Mouse (Mus musculus) stomach, embryonic 15.5 days (tissue): ENCODE measurements around the gene Vps16. TPM values are rescaled to one million over a fixed set of nuclear protein-coding genes. Genes with fewer than 3 reads are reported as not detected.

Experiments
- ATAC-seq: fragments of 200-750 bp; cut with Nextera tagmentation; 2 replicates; pipeline ENCODE4 v1.8.0; 2017; ENCODE audit warnings: low read depth, moderate number of reproducible peaks, moderate TSS enrichment; ENCODE audit not compliant: insufficient read depth, low FRiP score
- H3K27ac ChIP-seq: fragments of 300-500 bp; sonication (generic); 2 replicates; pipeline ENCODE4 v1.5.1; 2015; ENCODE audit warnings: mild to moderate bottlenecking, inconsistent platforms
- H3K27me3 ChIP-seq: fragments of 300-500 bp; sonication (generic); replicated peaks from 2 replicates; pipeline ENCODE4 v1.6.1; 2015; ENCODE audit warnings: inconsistent platforms
- H3K36me3 ChIP-seq: fragments of 300-500 bp; sonication (generic); 2 replicates; pipeline ENCODE4 v1.6.1; 2015; ENCODE audit warnings: inconsistent platforms
- H3K4me1 ChIP-seq: fragments of 300-500 bp; sonication (generic); 2 replicates; pipeline ENCODE4 v1.6.1; 2015; ENCODE audit warnings: inconsistent platforms
- H3K4me2 ChIP-seq: fragments of 300-500 bp; sonication (generic); 2 replicates; pipeline ENCODE4 v1.6.1; 2015; ENCODE audit warnings: mild to moderate bottlenecking, inconsistent platforms
- H3K4me3 ChIP-seq: fragments of 300-500 bp; sonication (generic); replicated peaks from 2 replicates; pipeline ENCODE4 v1.5.1; 2015; ENCODE audit warnings: inconsistent platforms
- H3K9ac ChIP-seq: fragments of 300-500 bp; sonication (generic); 2 replicates; pipeline ENCODE4 v1.6.1; 2015; ENCODE audit warnings: inconsistent platforms
- H3K9me3 ChIP-seq: fragments of 300-500 bp; sonication (generic); 2 replicates; pipeline ENCODE4 v1.6.1; 2016; ENCODE audit warnings: inconsistent platforms
- WGBS: fragments of 180-500 bp; shearing (Covaris S2); methylation state at CpG from one replicate; pipeline ENCODE4 v1.1.7; 2015; 5-methylcytosine and 5-hydroxymethylcytosine counted together
- polyA plus RNA-seq: library from polyadenylated mRNA; unstranded; fragments of >200 nt; fragmentation: Nextera tagmentation; extraction: Ambion mirVana; gene quantifications from 2 replicates; pipeline ENCODE4 v1.2.1, GENCODE M21; 2015

The Vps16 gene
- polyA plus RNA-seq, 1 experiment from 2014 or later, result 78.8 TPM

- Histone ChIP-seq H3K36me3 (no peaks in the 10 kb centered on the region; the same call in 1 of the 2 replicates), H3K4me2 (peak overlapping the region; percentile 93), H3K9me3 (no peaks in the 10 kb centered on the region), H3K27ac (peak overlapping the region; percentile 89), H3K4me1 (peaks cover 11% of the 10 kb centered on the region; the same call in 1 of the 2 replicates), H3K4me3 (peak overlapping the region; percentile 88), H3K27me3 (no peaks in the 10 kb centered on the region), H3K9ac (peak overlapping the region; percentile 70)
- WGBS, result under 1% methylated on average over 43 of the region's 47 CpGs
- peak; percentile 88 for ATAC-seq
Measured at GRCm38 (mm10) chr2:130450434-130450796, 26.3 kb downstream of the Vps16 start.

GRCm38 (mm10) chr2:130451086-130451726, 27.1 kb downstream of the Vps16 start:
- Histone ChIP-seq H3K27me3 (no peaks in the 10 kb centered on the region), H3K36me3 (no peaks in the 10 kb centered on the region), H3K9ac (peak overlapping the region; percentile 70), H3K4me3 (peak overlapping the region; percentile 88), H3K4me2 (peak overlapping the region; percentile 93), H3K4me1 (peaks cover 11% of the 10 kb centered on the region; the same call in 1 of the 2 replicates), H3K27ac (no peak overlapping the region), H3K9me3 (no peaks in the 10 kb centered on the region)
- no peak for ATAC-seq
- WGBS, result 62% methylated on average over 14 of the region's 14 CpGs

GRCm38 (mm10) chr2:130451727-130452090, 27.6 kb downstream of the Vps16 start:
- WGBS, result 60% methylated on average over 3 of the region's 3 CpGs

GRCm38 (mm10) chr2:130452266-130452665, 28.1 kb downstream of the Vps16 start:
- Histone ChIP-seq H3K4me3 (no peak overlapping the region), H3K36me3 (no peaks in the 10 kb centered on the region), H3K27ac (no peak overlapping the region), H3K27me3 (no peaks in the 10 kb centered on the region), H3K4me2 (no peak overlapping the region), H3K4me1 (peaks cover 11% of the 10 kb centered on the region; the same call in 1 of the 2 replicates), H3K9ac (no peak overlapping the region), H3K9me3 (no peaks in the 10 kb centered on the region)
- no peak for ATAC-seq
- WGBS, result 55% methylated on average over 2 of the region's 2 CpGs

More at GRCm38 (mm10) chr2:130451727-130452090, 27.6 kb downstream of the Vps16 start:
- Histone ChIP-seq H3K4me3 (no peak overlapping the region), H3K27me3 (no peaks in the 10 kb centered on the region), H3K9ac (no peak overlapping the region), H3K4me2 (peak overlapping the region; percentile 93; the same call in 1 of the 2 replicates), H3K9me3 (no peaks in the 10 kb centered on the region), H3K4me1 (peaks cover 11% of the 10 kb centered on the region; the same call in 1 of the 2 replicates), H3K27ac (no peak overlapping the region), H3K36me3 (no peaks in the 10 kb centered on the region)
- ATAC-seq, result no peak

GRCm38 (mm10) chr2:130453421-130453820, 29.3 kb downstream of the Vps16 start:
- no peaks in the 10 kb centered on the region for H3K36me3 ChIP-seq
- ATAC-seq, result no peak
- WGBS, result 71% methylated on average over 6 of the region's 6 CpGs

GRCm38 (mm10) chr2:130454748-130455370, 30.7 kb downstream of the Vps16 start:
- H3K4me3 ChIP-seq, result no peak overlapping the region
- H3K27ac ChIP-seq, result no peak overlapping the region
- no peaks in the 10 kb centered on the region for H3K36me3 ChIP-seq
- 62% methylated on average over 6 of the region's 6 CpGs for WGBS
- H3K9me3 ChIP-seq, result no peaks in the 10 kb centered on the region
- ATAC-seq, result no peak
- no peak overlapping the region for H3K4me2 ChIP-seq
- no peak overlapping the region for H3K9ac ChIP-seq
- H3K27me3 ChIP-seq, result no peaks in the 10 kb centered on the region
- H3K4me1 ChIP-seq, result peaks cover 11% of the 10 kb centered on the region; the same call in 1 of the 2 replicates

More at GRCm38 (mm10) chr2:130453421-130453820, 29.3 kb downstream of the Vps16 start:
- Histone ChIP-seq H3K9me3 (no peaks in the 10 kb centered on the region), H3K4me1 (peaks cover 11% of the 10 kb centered on the region; the same call in 1 of the 2 replicates), H3K4me3 (no peak overlapping the region), H3K27me3 (no peaks in the 10 kb centered on the region), H3K4me2 (no peak overlapping the region), H3K9ac (no peak overlapping the region), H3K27ac (no peak overlapping the region)

GRCm38 (mm10) chr2:130457871-130458270, 33.7 kb downstream of the Vps16 start:
- Histone ChIP-seq H3K4me1 (peaks cover 11% of the 10 kb centered on the region; the same call in 1 of the 2 replicates), H3K27ac (no peak overlapping the region), H3K27me3 (no peaks in the 10 kb centered on the region), H3K4me2 (no peak overlapping the region), H3K9ac (no peak overlapping the region), H3K36me3 (no peaks in the 10 kb centered on the region), H3K4me3 (no peak overlapping the region), H3K9me3 (no peaks in the 10 kb centered on the region)
- no peak for ATAC-seq
- 89% methylated on average over 3 of the region's 3 CpGs for WGBS

- Histone ChIP-seq H3K27ac (no peak overlapping the region), H3K4me1 (peaks cover 11% of the 10 kb centered on the region; the same call in 1 of the 2 replicates), H3K9me3 (no peaks in the 10 kb centered on the region), H3K36me3 (no peaks in the 10 kb centered on the region), H3K27me3 (no peaks in the 10 kb centered on the region), H3K4me2 (no peak overlapping the region), H3K4me3 (no peak overlapping the region), H3K9ac (no peak overlapping the region)
- WGBS, result 88% methylated on average over 3 of the region's 3 CpGs
- no peak for ATAC-seq
Measured at GRCm38 (mm10) chr2:130459576-130459975, 35.4 kb downstream of the Vps16 start.

- Histone ChIP-seq H3K36me3 (no peaks in the 10 kb centered on the region), H3K9ac (no peak overlapping the region), H3K4me3 (no peak overlapping the region), H3K4me1 (peaks cover 11% of the 10 kb centered on the region; the same call in 1 of the 2 replicates), H3K9me3 (no peaks in the 10 kb centered on the region), H3K27me3 (no peaks in the 10 kb centered on the region), H3K27ac (no peak overlapping the region), H3K4me2 (no peak overlapping the region)
- 33% methylated on average over 15 of the region's 15 CpGs for WGBS
- ATAC-seq, result no peak
Measured at GRCm38 (mm10) chr2:130461287-130462071, 37.3 kb downstream of the Vps16 start.

- Histone ChIP-seq H3K9me3 (no peaks in the 10 kb centered on the region), H3K27ac (no peak overlapping the region), H3K4me1 (0 out of 2 replicates have a peak, but pooled peaks cover under 1% of the 10 kb centered on the region), H3K4me3 (no peak overlapping the region), H3K4me2 (no peak overlapping the region), H3K9ac (no peak overlapping the region), H3K27me3 (no peaks in the 10 kb centered on the region), H3K36me3 (no peaks in the 10 kb centered on the region)
- no peak for ATAC-seq
- 83% methylated on average over 1 of the region's 1 CpGs for WGBS
Measured at GRCm38 (mm10) chr2:130466438-130466837, 42.3 kb downstream of the Vps16 start.

- Histone ChIP-seq H3K4me2 (no peak overlapping the region), H3K27me3 (no peaks in the 10 kb centered on the region), H3K4me1 (no peaks in the 10 kb centered on the region), H3K27ac (no peak overlapping the region), H3K9me3 (no peaks in the 10 kb centered on the region), H3K36me3 (no peaks in the 10 kb centered on the region), H3K9ac (no peak overlapping the region), H3K4me3 (no peak overlapping the region)
- no peak for ATAC-seq
- WGBS, result 59% methylated on average over 4 of the region's 4 CpGs
Measured at GRCm38 (mm10) chr2:130469366-130469765, 45.2 kb downstream of the Vps16 start.

- Histone ChIP-seq H3K36me3 (no peaks in the 10 kb centered on the region), H3K4me2 (no peak overlapping the region), H3K4me1 (no peaks in the 10 kb centered on the region), H3K4me3 (no peak overlapping the region), H3K27me3 (no peaks in the 10 kb centered on the region), H3K9me3 (no peaks in the 10 kb centered on the region), H3K9ac (no peak overlapping the region), H3K27ac (no peak overlapping the region)
- WGBS, result 85% methylated on average over 2 of the region's 2 CpGs
- ATAC-seq, result peak; percentile 70; the same call in 1 of the 2 replicates
Measured at GRCm38 (mm10) chr2:130469935-130470334, 45.8 kb downstream of the Vps16 start.
